Mouse (Mus musculus) left cerebral cortex, adult 18-20 months (tissue): ENCODE measurements around the gene Actn2. TPM values are rescaled to one million over a fixed set of nuclear protein-coding genes. Genes with fewer than 3 reads are reported as not detected.
A peak's percentile ranks its signal among the peaks of the same experiment; 100 is the strongest.

Experiments
- DNase-seq, 2 experiments: peaks; one replicate each; pipeline ENCODE4 v3.0.0; 2021 to 2022; ENCODE audit warnings: low spot score in 2 of 2, mixed read lengths in 1 of 2
- total RNA-seq, 2 experiments: library from RNA; stranded (reverse); gene quantifications; 2 replicates each; pipeline ENCODE4 v1.2.3; 2021

Actn2 gene
- total RNA-seq, 2 experiments from 2014 or later, result 13.3 to 16.6 TPM

GRCm38 (mm10) chr13:12318017-12318416 is 22.5 kb downstream of the Actn2 start:
- no peak for DNase-seq

GRCm38 (mm10) chr13:12317191-12317765 is 23.3 kb downstream of the Actn2 start:
- no peak for DNase-seq

GRCm38 (mm10) chr13:12314173-12314572 is 26.4 kb downstream of the Actn2 start:
- no peak for DNase-seq

- no peak for DNase-seq
Observed at GRCm38 (mm10) chr13:12311930-12312492, 28.5 kb downstream of the Actn2 start.

GRCm38 (mm10) chr13:12311371-12311770 is 29.2 kb downstream of the Actn2 start:
- DNase-seq, result no peak

GRCm38 (mm10) chr13:12309446-12309845 is 31.1 kb downstream of the Actn2 start:
- DNase-seq, result no peak

- DNase-seq, result no peak
Observed at GRCm38 (mm10) chr13:12308878-12309277, 31.7 kb downstream of the Actn2 start.

GRCm38 (mm10) chr13:12308473-12308872 is 32.1 kb downstream of the Actn2 start:
- DNase-seq, result no peak

GRCm38 (mm10) chr13:12307286-12307685 is 33.3 kb downstream of the Actn2 start:
- no peak for DNase-seq

GRCm38 (mm10) chr13:12305540-12305939 is 35.0 kb downstream of the Actn2 start:
- DNase-seq, result no peak

GRCm38 (mm10) chr13:12304991-12305390 is 35.6 kb downstream of the Actn2 start:
- no peak for DNase-seq

GRCm38 (mm10) chr13:12297777-12298176 is 42.8 kb downstream of the Actn2 start:
- DNase-seq, result no peak

- peak; percentile 18 to 53 for DNase-seq
Observed at GRCm38 (mm10) chr13:12296701-12297100, 43.9 kb downstream of the Actn2 start.

GRCm38 (mm10) chr13:12293810-12294209 is 46.8 kb downstream of the Actn2 start:
- no peak for DNase-seq

- no peak for DNase-seq
Observed at GRCm38 (mm10) chr13:12290700-12291099, 49.9 kb downstream of the Actn2 start.

- DNase-seq, result no peak
Observed at GRCm38 (mm10) chr13:12284528-12284927, 56.0 kb downstream of the Actn2 start.

GRCm38 (mm10) chr13:12283826-12284225 is 56.7 kb downstream of the Actn2 start:
- DNase-seq, result no peak

- no peak for DNase-seq
Observed at GRCm38 (mm10) chr13:12274721-12275120, 65.8 kb downstream of the Actn2 start.

GRCm38 (mm10) chr13:12274220-12274619 is 66.3 kb downstream of the Actn2 start:
- no peak for DNase-seq

GRCm38 (mm10) chr13:12272953-12273352 is 67.6 kb downstream of the Actn2 start:
- peak; percentile 35 to 41 for DNase-seq

- no peak for DNase-seq
Observed at GRCm38 (mm10) chr13:12267971-12268370, 72.6 kb downstream of the Actn2 start.

- no peak for DNase-seq
Observed at GRCm38 (mm10) chr13:12267097-12267496, 73.5 kb downstream of the Actn2 start.

- no peak for DNase-seq
Observed at GRCm38 (mm10) chr13:12263996-12264395, 76.6 kb downstream of the Actn2 start.
